Mouse (Mus musculus) testis, adult 2 months (tissue): Measurements from ENCODE around the gene Oas1h.

Experiments
- CTCF ChIP-seq: fragments of 200-500 bp; IDR thresholded peaks from 2 replicates; pipeline ENCODE4 v1.5.1; 2012; ENCODE audit warnings: low read depth, mild to moderate bottlenecking, inconsistent platforms, low read length, moderate library complexity; ENCODE audit not compliant: control insufficient read depth, insufficient read depth, insufficient replicate concordance
- POLR2A ChIP-seq: fragments of 200-500 bp; IDR thresholded peaks from 2 replicates; pipeline ENCODE4 v1.6.1; 2012; ENCODE audit warnings: low read depth, mild to moderate bottlenecking, inconsistent platforms, low read length, moderate library complexity; ENCODE audit not compliant: control insufficient read depth

GRCm38 (mm10) chr5:120813023-120813422 is 48.2 kb upstream of the Oas1h start:
- TF ChIP-seq CTCF (no peak), POLR2A (no peak)
